Mouse (Mus musculus): ENCODE results near the gene Bpnt1.

GRCm38 (mm10) chr1:185376390-185376789 is 44.4 kb downstream of the Bpnt1 start:
- TF ChIP-seq CTCF (IDR thresholded peaks at IDR 0.05; ENCODE audit: low read depth, low read length) (no peak), GATA2 (IDR thresholded peaks at IDR 0.05; ENCODE audit: borderline replicate concordance, low read depth, low read length) (no peak), TAL1 (conservative IDR thresholded peaks at IDR 0.05; ENCODE audit: low read depth, low read length) (no peak)
